Mouse (Mus musculus) stomach, embryonic 15.5 days (tissue): Measurements from ENCODE around the gene Tec. TPM values are rescaled to one million over a fixed set of nuclear protein-coding genes. Genes with fewer than 3 reads are reported as not detected.

Experiments
- ATAC-seq: fragments of 200-750 bp; cut with Nextera tagmentation; 2 replicates; pipeline ENCODE4 v1.8.0; 2017; ENCODE audit warnings: low read depth, moderate number of reproducible peaks, moderate TSS enrichment; ENCODE audit not compliant: insufficient read depth, low FRiP score
- H3K27ac ChIP-seq: fragments of 300-500 bp; sonication (generic); 2 replicates; pipeline ENCODE4 v1.5.1; 2015; ENCODE audit warnings: mild to moderate bottlenecking, inconsistent platforms
- H3K27me3 ChIP-seq: fragments of 300-500 bp; sonication (generic); replicated peaks from 2 replicates; pipeline ENCODE4 v1.6.1; 2015; ENCODE audit warnings: inconsistent platforms
- H3K36me3 ChIP-seq: fragments of 300-500 bp; sonication (generic); 2 replicates; pipeline ENCODE4 v1.6.1; 2015; ENCODE audit warnings: inconsistent platforms
- H3K4me1 ChIP-seq: fragments of 300-500 bp; sonication (generic); 2 replicates; pipeline ENCODE4 v1.6.1; 2015; ENCODE audit warnings: inconsistent platforms
- H3K4me2 ChIP-seq: fragments of 300-500 bp; sonication (generic); 2 replicates; pipeline ENCODE4 v1.6.1; 2015; ENCODE audit warnings: mild to moderate bottlenecking, inconsistent platforms
- H3K4me3 ChIP-seq: fragments of 300-500 bp; sonication (generic); replicated peaks from 2 replicates; pipeline ENCODE4 v1.5.1; 2015; ENCODE audit warnings: inconsistent platforms
- H3K9ac ChIP-seq: fragments of 300-500 bp; sonication (generic); 2 replicates; pipeline ENCODE4 v1.6.1; 2015; ENCODE audit warnings: inconsistent platforms
- H3K9me3 ChIP-seq: fragments of 300-500 bp; sonication (generic); 2 replicates; pipeline ENCODE4 v1.6.1; 2016; ENCODE audit warnings: inconsistent platforms
- WGBS: fragments of 180-500 bp; shearing (Covaris S2); methylation state at CpG from one replicate; pipeline ENCODE4 v1.1.7; 2015; 5-methylcytosine and 5-hydroxymethylcytosine counted together
- polyA plus RNA-seq: library from polyadenylated mRNA; unstranded; fragments of >200 nt; fragmentation: Nextera tagmentation; extraction: Ambion mirVana; gene quantifications from 2 replicates; pipeline ENCODE4 v1.2.1, GENCODE M21; 2015

The Tec gene
- polyA plus RNA-seq, 1 experiment from 2014 or later = 10.8 TPM

GRCm38 (mm10) chr5:72814072-72814471, 54.2 kb downstream of the Tec start:
- no peak overlapping the region for H3K4me2 ChIP-seq
- no peak for ATAC-seq
- 80% methylated on average over 5 of the region's 5 CpGs for WGBS

GRCm38 (mm10) chr5:72812908-72813307, 55.4 kb downstream of the Tec start:
- ATAC-seq = no peak
- no peaks in the 10 kb centered on the region for H3K27me3 ChIP-seq
- no peaks in the 10 kb centered on the region for H3K9me3 ChIP-seq
- no peak overlapping the region for H3K9ac ChIP-seq
- H3K36me3 ChIP-seq = no peaks in the 10 kb centered on the region
- H3K27ac ChIP-seq = no peak overlapping the region
- 27% methylated on average over 5 of the region's 5 CpGs for WGBS
- H3K4me3 ChIP-seq = no peak overlapping the region
- no peak overlapping the region for H3K4me2 ChIP-seq
- H3K4me1 ChIP-seq = no peaks in the 10 kb centered on the region

More at GRCm38 (mm10) chr5:72814072-72814471, 54.2 kb downstream of the Tec start:
- H3K36me3 ChIP-seq = no peaks in the 10 kb centered on the region
- H3K4me3 ChIP-seq = no peak overlapping the region
- no peaks in the 10 kb centered on the region for H3K9me3 ChIP-seq
- no peaks in the 10 kb centered on the region for H3K27me3 ChIP-seq
- H3K27ac ChIP-seq = no peak overlapping the region
- H3K9ac ChIP-seq = no peak overlapping the region
- no peaks in the 10 kb centered on the region for H3K4me1 ChIP-seq

- no peak overlapping the region for H3K4me3 ChIP-seq
- no peaks in the 10 kb centered on the region for H3K9me3 ChIP-seq
- 55% methylated on average over 3 of the region's 3 CpGs for WGBS
- no peak overlapping the region for H3K27ac ChIP-seq
- H3K9ac ChIP-seq = no peak overlapping the region
- H3K4me1 ChIP-seq = no peaks in the 10 kb centered on the region
- ATAC-seq = no peak
- H3K27me3 ChIP-seq = no peaks in the 10 kb centered on the region
- no peak overlapping the region for H3K4me2 ChIP-seq
- H3K36me3 ChIP-seq = no peaks in the 10 kb centered on the region
Measured at GRCm38 (mm10) chr5:72812328-72812727, 56.0 kb downstream of the Tec start.

- 72% methylated on average over 3 of the region's 3 CpGs for WGBS
- Histone ChIP-seq H3K36me3 (no peaks in the 10 kb centered on the region), H3K9ac (no peak overlapping the region), H3K27me3 (no peaks in the 10 kb centered on the region), H3K27ac (no peak overlapping the region), H3K4me3 (no peak overlapping the region), H3K4me2 (no peak overlapping the region), H3K9me3 (no peaks in the 10 kb centered on the region), H3K4me1 (no peaks in the 10 kb centered on the region)
- no peak for ATAC-seq
Measured at GRCm38 (mm10) chr5:72811397-72811796, 56.9 kb downstream of the Tec start.

GRCm38 (mm10) chr5:72810990-72811389, 57.3 kb downstream of the Tec start:
- no peak for ATAC-seq
- Histone ChIP-seq H3K27ac (no peak overlapping the region), H3K4me3 (no peak overlapping the region), H3K4me2 (no peak overlapping the region), H3K9me3 (no peaks in the 10 kb centered on the region), H3K36me3 (no peaks in the 10 kb centered on the region), H3K9ac (no peak overlapping the region), H3K27me3 (no peaks in the 10 kb centered on the region), H3K4me1 (no peaks in the 10 kb centered on the region)
- 64% methylated on average over 8 of the region's 8 CpGs for WGBS

- no peak overlapping the region for H3K4me2 ChIP-seq
- H3K27ac ChIP-seq = no peak overlapping the region
- ATAC-seq = no peak
- H3K36me3 ChIP-seq = no peaks in the 10 kb centered on the region
- H3K4me3 ChIP-seq = no peak overlapping the region
- no peaks in the 10 kb centered on the region for H3K4me1 ChIP-seq
- H3K9me3 ChIP-seq = no peaks in the 10 kb centered on the region
- WGBS = 76% methylated on average over 2 of the region's 2 CpGs
- no peaks in the 10 kb centered on the region for H3K27me3 ChIP-seq
- H3K9ac ChIP-seq = no peak overlapping the region
Measured at GRCm38 (mm10) chr5:72809480-72809879, 58.8 kb downstream of the Tec start.

- Histone ChIP-seq H3K27me3 (no peaks in the 10 kb centered on the region), H3K36me3 (no peaks in the 10 kb centered on the region), H3K9me3 (no peaks in the 10 kb centered on the region), H3K4me1 (no peaks in the 10 kb centered on the region), H3K4me3 (no peak overlapping the region), H3K9ac (no peak overlapping the region), H3K4me2 (no peak overlapping the region), H3K27ac (no peak overlapping the region)
- 54% methylated on average over 14 of the region's 14 CpGs for WGBS
- ATAC-seq = 0 out of 2 replicates have a peak, but pooled peaks have one; percentile 16
Measured at GRCm38 (mm10) chr5:72808456-72809111, 59.7 kb downstream of the Tec start.

GRCm38 (mm10) chr5:72802851-72803250, 65.4 kb downstream of the Tec start:
- no peak for ATAC-seq
- Histone ChIP-seq H3K27me3 (no peaks in the 10 kb centered on the region), H3K9ac (no peak overlapping the region), H3K9me3 (no peaks in the 10 kb centered on the region), H3K36me3 (no peaks in the 10 kb centered on the region), H3K4me3 (no peak overlapping the region), H3K27ac (no peak overlapping the region), H3K4me2 (no peak overlapping the region), H3K4me1 (no peaks in the 10 kb centered on the region)
- WGBS = 57% methylated on average over 5 of the region's 5 CpGs

GRCm38 (mm10) chr5:72798563-72798962, 69.7 kb downstream of the Tec start:
- Histone ChIP-seq H3K27me3 (no peaks in the 10 kb centered on the region), H3K4me2 (no peak overlapping the region), H3K27ac (no peak overlapping the region), H3K9ac (no peak overlapping the region), H3K4me3 (no peak overlapping the region), H3K4me1 (no peaks in the 10 kb centered on the region; the same call in 1 of the 2 replicates), H3K36me3 (no peaks in the 10 kb centered on the region), H3K9me3 (no peaks in the 10 kb centered on the region)
- ATAC-seq = no peak
- WGBS = 81% methylated on average over 4 of the region's 4 CpGs

- H3K4me2 ChIP-seq = peak overlapping the region; percentile 35
- H3K36me3 ChIP-seq = 0 out of 2 replicates have a peak, but pooled peaks cover 4% of the 10 kb centered on the region
- no peaks in the 10 kb centered on the region for H3K9me3 ChIP-seq
- ATAC-seq = peak; percentile 40; the same call in 1 of the 2 replicates
- 41% methylated on average over 14 of the region's 14 CpGs for WGBS
- no peak overlapping the region; the same call in 1 of the 2 replicates for H3K4me3 ChIP-seq
- H3K4me1 ChIP-seq = peaks cover 3% of the 10 kb centered on the region; the same call in 1 of the 2 replicates
- no peak overlapping the region for H3K9ac ChIP-seq
- H3K27me3 ChIP-seq = no peaks in the 10 kb centered on the region
- H3K27ac ChIP-seq = 0 out of 2 replicates have a peak overlapping the region, but pooled peaks have one; percentile 6
Measured at GRCm38 (mm10) chr5:72796186-72796613, 72.1 kb downstream of the Tec start.

GRCm38 (mm10) chr5:72793309-72793850, 74.9 kb downstream of the Tec start:
- Histone ChIP-seq H3K4me2 (no peak overlapping the region), H3K9me3 (no peaks in the 10 kb centered on the region), H3K27me3 (no peaks in the 10 kb centered on the region), H3K9ac (no peak overlapping the region), H3K27ac (no peak overlapping the region), H3K4me3 (no peak overlapping the region), H3K4me1 (peaks cover 3% of the 10 kb centered on the region; the same call in 1 of the 2 replicates), H3K36me3 (0 out of 2 replicates have a peak, but pooled peaks cover 4% of the 10 kb centered on the region)
- no peak for ATAC-seq
- WGBS = 78% methylated on average over 3 of the region's 3 CpGs

- ATAC-seq = peak; percentile 39; the same call in 1 of the 2 replicates
- no peaks in the 10 kb centered on the region for H3K27me3 ChIP-seq
- H3K4me3 ChIP-seq = no peak overlapping the region
- H3K9ac ChIP-seq = no peak overlapping the region
- H3K27ac ChIP-seq = no peak overlapping the region
- WGBS = 10% methylated on average over 6 of the region's 6 CpGs
- H3K4me2 ChIP-seq = no peak overlapping the region
- peaks cover 3% of the 10 kb centered on the region; the same call in 1 of the 2 replicates for H3K4me1 ChIP-seq
- 0 out of 2 replicates have a peak, but pooled peaks cover 4% of the 10 kb centered on the region for H3K36me3 ChIP-seq
- H3K9me3 ChIP-seq = no peaks in the 10 kb centered on the region
Measured at GRCm38 (mm10) chr5:72791789-72792188, 76.5 kb downstream of the Tec start.
